Mouse (Mus musculus) layer of hippocampus, adult 18-20 months (tissue): Measurements from ENCODE around the gene Myt1. TPM values are rescaled to one million over a fixed set of nuclear protein-coding genes. Genes with fewer than 3 reads are reported as not detected.
"Not testable (repeated sequence)": the region's sequence is repeated elsewhere in the genome, so short reads cannot be mapped to it uniquely, and the experiment has no call there.

ENCODE experiments used
- DNase-seq, 2 experiments: peaks; one replicate each; pipeline ENCODE4 v3.0.0; 2022; ENCODE audit warnings: low spot score in 2 of 2
- total RNA-seq, 2 experiments: library from RNA; stranded (reverse); gene quantifications; 2 replicates each; pipeline ENCODE4 v1.2.3; 2021

Gene Myt1
- total RNA-seq, 2 experiments from 2014 or later: 26.0 to 28.5 TPM

DNA sequence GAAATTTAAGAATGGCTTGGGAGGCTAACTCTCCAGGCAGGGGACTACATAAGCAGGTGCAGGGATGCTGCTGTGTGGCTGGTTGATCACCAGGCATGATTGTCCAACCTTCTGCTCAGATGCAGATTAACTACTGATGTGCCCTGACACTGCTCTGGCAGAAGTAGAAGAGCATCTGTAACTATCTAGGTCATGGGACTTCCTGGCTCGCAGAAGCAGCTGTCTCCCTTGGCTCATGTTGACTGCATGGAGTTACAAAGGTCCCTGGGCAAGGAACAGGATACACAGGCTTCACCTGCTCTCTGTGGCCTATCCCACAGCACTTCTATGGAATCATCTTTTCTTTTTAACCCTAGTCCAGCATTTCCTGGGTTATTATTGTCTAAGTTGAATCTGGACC is 12.7 kb downstream of the Myt1 start:
- DNase-seq: no peak

DNA sequence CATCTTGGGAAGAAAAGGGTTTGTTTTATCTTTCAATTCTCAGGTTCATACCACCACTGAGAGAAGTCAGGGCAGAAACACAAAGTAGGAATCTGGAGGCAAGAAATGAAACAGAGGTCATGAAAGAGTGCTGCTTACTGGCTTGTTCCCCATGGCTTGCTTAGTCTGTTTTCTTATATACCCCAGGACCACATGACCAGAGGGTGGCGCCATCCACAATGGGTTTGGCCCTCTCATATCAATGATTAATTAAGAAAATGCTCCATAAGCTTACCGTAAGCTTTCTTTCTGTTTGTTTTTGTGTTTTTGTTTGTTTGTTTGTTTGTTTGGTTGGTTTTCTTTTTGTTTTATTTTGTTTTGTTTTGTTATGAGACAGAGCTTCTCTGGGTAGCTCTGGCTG is 14.6 kb downstream of the Myt1 start:
- DNase-seq: no peak

DNA sequence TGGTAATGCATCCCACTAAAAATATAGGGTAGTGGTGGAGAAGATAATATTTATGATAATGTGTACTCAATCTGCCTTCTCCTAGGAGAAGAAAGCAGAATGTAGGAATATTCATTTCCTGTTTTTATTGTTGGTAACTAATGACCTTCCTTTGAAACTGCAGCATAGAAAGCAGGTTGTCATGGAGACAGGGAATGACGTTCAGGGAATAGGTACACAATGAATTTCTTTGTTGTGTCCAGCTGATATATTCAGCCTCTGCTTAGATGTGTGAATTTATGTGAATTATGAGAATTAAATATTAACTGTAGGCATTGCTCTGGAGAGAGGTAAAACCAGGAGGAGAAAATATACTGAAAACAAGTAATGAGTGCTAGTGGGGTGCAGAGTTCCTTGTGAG is 18.3 kb downstream of the Myt1 start:
- no peak for DNase-seq

DNA sequence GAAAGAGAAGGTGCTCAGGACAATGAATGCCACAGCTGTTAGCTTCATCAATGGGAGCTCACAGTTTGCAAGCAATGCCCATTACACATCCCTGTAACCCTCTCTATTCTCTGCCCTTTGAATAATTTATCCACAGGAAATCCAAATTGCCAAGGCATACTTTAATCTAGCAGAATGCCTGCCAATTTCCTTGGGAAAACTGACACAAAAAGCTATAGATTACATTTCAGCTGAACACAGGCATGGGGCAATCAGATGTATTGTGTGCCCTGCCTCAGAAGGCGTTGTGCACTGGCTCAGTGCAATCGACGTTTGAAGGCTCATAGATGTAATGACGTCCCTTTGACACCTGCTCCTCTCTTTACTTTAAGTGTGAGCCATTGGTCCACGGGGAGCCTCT is 24.7 kb downstream of the Myt1 start:
- no peak for DNase-seq

DNA sequence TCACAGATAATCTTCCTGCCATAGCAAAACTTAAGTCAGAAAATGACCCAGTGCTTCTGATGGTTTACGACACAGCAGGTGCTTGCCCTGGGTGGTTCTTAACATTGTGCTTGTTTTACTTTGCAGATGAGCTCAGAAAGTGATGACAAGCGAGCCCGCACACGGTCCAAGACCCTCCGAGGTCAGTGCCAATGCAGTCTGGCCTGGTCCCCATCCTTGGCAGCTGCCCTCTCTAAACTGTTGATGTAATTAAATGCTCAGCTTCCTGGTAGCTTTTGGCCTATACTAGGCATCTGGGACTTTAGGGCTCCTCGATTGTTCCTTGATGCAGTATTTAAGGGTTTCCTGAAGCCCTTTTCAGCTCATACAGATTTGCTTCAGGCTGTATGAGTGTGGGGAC is 26.3 kb downstream of the Myt1 start:
- no peak for DNase-seq

DNA sequence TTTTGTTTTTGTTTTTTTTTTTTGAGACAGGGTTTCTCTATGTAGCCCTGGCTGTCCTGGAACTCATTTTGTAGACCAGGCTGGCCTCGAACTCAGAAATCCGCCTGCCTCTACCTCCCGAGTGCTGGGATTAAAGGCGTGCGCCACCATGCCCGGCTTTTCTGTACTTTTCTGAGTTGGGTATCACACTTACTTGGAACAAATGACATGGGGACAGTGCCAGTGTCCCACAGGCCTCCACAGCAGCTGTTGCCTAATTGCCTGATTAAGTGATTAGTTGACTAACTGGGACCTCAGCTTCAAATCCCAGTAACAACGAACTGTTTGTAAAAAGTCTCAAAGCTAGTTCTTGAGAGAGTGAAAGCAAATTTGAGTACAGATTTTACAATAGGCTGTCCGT is 30.1 kb downstream of the Myt1 start:
- DNase-seq: not testable (repeated sequence)

DNA sequence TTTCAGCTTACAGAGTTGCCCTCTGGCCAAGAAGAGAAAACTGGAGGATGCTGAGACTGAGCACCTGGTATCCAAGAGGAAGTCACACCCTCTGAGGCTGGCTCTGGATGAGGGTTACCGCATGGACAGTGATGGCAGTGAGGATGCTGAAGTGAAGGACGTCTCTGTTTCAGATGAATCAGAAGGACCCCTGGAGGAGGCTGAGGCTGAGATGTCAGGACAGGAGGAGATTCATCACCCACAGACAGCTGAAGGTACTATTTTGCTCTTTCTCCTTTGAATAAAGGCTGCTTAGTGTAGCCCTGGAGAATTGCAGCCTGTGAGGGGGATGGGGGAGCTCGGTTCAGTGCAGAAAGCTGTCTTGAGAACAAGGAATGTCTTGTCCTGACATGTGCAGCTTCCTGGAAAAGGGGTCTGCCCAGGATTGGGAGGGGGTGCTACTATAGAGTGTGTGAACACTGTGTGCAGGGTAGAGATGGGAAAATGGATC is 32.6 kb downstream of the Myt1 start:
- no peak for DNase-seq

DNA sequence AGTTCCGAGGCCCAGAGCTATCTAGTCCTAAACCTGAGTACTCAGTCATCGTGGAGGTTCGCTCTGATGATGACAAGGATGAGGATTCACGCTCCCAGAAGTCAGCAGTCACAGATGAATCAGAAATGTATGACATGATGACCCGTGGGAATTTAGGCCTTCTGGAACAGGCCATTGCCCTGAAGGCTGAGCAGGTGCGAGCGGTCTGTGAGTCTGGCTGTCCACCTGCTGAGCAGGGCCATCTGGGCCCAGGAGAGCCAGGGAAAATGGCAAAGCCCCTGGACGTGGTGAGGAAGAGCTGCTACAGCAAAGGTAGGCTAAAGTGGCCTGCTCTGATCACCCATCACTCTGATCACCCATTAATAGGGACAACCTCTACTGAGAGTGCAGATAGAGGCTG is 34.5 kb downstream of the Myt1 start:
- DNase-seq: no peak

DNA sequence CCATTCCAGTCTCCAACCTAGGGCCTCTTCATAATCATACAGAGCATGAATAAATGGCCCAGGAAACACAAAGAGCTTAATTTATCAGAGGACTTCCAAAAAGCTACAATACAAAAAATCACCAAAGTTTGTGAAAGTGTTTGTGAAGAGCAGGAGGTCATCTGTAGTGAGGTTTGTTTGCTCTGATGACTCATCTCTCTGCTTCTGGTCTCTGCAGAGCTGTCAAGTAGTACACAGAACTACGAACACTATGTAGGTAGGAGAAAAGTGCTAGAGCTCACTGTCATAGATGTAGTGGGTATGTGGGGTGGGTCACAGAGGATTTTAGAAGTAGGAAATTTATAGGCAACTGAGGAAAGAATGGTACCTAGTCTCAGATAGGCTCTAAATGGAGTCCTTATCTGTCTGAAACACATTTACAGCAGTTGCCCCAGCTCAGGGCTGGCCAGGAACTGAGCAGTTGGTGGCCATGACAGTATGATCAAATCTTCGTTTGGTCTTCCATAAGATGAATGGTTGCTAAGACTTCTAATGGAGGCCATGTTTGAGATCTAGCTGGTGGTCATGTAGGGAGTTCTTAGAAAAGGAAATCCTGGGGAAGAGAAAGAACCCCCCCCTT is 66.0 kb downstream of the Myt1 start:
- no peak for DNase-seq

DNA sequence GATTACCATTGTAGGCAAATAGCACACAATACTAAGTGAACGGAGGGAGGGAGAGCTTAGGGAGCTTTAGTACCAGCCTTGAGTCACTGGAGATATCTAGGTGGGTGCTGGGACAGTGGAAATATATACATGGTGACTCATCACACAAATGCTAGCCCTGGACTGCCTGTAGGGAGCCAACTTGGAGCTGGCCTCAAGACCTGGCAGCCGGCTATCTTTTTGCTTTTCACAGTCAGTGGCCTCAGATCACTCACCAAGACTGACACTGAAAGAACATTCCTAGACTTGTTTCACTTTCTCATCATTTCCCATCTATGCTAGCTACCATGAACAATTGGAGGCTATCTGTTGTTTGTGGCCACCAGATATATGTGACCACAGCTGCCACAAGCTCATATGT is 69.6 kb downstream of the Myt1 start:
- no peak for DNase-seq

DNA sequence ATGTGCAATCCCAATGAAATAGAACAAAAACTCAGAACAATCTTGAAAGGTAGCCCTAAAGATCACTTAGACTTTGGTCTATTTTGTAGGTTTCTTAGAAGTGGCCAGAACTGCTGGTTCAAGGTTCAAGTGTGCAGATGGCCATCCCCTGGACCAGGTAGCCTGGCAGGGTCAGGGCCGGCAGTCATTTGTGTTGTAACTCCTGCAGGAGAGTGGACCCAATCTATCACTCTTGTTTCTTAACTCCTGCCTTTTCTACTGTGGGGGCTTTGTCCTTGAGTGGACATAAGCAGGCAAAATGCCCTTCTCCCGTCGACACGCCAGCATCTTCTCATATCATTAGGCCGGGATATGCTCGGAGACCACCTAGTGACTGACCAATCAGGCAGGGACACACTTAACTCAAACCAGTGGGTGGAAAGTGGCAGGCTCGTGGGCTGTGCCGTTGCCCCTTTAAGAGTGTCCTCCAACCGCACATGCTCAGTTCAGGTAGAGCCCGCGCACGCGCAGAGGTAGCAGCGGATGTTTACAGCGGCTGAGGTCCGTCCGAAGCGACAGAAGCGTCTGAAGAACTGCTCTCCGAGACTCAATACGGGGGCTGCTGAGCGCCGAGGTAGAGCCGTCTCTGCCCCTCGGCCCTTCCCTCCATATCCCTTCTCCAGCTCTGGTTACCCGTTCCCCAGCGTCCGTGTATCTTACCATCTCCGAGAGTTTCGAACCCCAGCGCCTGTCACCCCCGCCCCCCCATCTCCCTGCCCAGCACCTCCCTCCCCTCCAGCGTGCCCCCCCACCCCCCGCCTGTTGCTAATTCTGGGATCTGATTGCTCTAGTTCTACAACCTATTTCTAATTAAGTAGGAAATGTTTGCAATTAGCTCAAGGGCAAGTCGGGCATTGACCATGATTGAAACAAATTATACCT is 74.5 kb downstream of the Myt1 start, which contains the start of gene Pcmtd2:
Gene Pcmtd2 (plus strand): TSS at position 483 of the 921 bp plus-strand sequence.
- peak; percentile 90 to 95 for DNase-seq

DNA sequence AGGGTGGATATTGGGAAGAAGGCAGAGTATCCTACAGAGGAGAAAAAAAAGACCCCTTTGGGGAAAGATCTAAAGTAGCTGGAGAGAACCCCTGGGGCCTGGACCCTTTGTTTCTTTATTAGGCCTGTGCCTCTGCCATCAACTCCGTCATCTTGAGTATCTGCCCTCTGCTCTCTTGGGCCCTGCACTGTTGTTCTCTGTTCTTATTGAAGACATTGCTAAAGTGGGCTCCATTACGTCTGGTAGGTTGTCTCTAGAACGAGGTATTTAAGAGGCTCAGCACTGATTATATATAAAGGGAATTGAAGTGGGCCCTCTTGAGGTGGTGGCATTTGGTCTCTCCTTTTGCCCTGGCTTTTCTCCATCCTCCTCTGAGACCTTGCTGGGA is 75.2 kb downstream of the Myt1 start:
- DNase-seq: peak in 1 of 2 experiments; percentile 15

DNA sequence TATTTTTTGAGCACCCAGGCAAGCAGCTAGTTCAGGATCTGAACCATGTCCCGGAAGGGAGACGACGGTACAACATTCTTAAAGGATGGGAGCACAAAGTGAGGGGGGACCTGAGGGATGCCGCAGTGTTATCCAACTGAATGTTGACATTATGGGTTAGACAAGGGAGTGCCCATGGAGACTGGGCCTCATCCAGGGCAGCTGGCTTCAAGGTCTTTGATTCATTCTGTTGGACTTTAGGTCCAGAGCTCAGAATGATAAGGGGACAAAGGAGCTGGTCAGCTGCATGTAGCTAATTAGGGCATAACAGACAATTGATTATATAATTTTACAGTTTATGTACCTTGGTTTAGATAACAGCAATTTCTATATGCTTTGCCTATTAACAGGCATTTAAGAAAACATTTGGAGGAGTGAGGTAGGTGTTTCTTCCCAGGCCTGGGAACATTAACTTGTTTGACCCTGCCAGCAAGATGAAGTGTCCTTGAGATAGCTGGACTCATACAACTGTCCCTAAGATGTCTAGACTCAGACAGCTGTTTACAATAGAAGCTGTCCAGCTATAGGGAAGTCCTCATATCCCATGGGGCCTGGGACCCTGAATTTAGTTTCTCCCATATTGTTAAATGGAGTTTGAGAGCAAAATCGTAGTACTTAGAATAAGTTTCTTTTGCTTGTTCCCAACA is 82.7 kb downstream of the Myt1 start:
- DNase-seq: no peak

DNA sequence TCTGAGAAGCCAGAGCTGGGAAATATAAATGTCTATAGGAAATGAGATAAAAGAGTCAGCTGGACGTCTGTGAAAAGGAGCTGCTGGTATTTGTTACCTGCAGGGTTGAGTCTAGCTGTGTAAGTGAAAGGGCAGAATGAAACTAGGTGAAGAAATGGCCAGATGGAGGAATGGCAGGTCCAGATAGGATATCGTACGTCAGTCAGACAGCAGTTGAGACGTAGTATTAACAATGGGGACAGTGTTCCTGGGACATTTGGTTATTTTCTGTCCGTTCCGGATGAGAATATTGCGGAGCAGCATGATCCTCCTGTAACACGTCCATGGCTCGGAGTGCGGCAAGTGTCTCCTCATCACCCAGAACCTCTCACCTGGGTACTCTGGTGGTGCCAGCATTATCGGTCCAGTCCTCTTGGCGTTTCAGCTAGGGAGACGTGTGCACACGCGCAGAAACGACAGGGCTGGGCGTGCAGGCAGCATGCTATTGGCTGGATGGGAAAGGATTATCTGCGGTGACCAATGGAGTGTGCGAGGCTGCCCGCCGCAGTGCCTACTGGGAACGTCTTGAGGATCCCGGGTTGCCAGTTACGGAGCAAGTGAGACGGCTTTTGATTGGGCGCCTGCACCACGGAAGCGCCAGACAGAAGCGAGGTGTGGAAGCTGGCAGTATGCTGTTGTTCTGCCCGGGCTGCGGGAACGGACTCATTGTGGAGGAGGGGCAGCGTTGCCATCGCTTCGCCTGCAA is 100.8 kb downstream of the Myt1 start, which contains the start of gene Polr3k:
Gene Polr3k (plus strand): TSS at position 547 of the 745 bp plus-strand sequence.
- DNase-seq: peak; percentile 96 to 98

DNA sequence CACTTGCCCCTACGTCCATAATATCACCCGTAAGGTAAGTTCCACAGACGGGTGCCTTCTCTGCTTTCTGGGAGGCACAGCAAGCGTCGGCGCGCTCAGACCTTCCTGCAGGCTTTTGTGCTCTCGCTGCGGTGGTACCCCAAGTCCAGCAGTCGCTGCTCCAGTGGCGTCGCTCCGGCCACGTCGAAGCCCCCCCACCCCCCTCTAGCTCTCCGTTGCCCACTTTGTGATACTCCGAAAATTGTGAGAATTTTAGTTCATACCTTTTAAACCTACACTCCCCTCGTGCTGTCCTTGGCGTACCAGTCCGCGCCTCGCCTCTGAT is 101.4 kb downstream of the Myt1 start:
- no peak for DNase-seq

DNA sequence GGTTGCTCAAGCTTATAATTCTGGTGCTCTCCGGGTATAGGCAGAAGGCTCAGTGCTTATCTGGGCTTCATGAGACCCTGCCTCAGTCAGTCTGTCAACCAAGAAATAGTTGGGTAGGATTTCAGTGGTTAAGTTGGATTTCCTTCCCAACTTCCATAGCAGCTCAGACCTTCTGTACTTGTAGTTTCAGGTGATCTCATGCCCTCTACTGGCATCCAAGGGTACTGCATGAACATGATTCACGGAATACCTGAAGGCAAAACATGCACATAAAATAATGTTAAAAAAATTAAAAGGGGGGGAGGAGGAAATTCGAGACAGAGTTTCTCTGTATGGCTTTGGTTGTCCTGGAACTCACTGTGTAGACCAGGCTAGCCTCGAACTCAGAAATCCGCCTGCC is 103.8 kb downstream of the Myt1 start:
- DNase-seq: peak; percentile 47 to 89

DNA sequence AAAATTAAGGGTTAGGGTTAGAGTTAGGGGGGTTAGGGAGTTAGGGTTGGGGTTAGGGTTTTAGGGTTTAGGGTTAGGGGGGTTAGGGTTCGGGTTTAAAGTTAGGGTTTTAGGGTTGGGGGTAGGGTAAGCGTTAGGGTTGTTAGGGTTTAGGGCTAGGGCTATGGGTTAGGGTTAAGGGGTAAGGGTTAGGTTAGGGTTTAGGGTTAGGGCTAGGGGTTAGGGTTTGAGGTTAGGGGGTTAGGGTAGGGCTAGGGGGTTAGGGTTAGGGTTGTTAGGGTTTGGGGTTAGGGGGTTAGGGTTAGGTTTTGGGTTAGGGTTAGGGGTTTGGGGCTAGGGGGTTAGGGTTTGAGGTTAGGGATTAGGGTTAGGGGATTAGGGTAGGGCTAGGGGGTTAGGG is 107.9 kb downstream of the Myt1 start:
- DNase-seq: no peak
